Mouse (Mus musculus): ENCODE data around the gene Gatad2a. TPM values are rescaled to one million over a fixed set of nuclear protein-coding genes. Genes with fewer than 3 reads are reported as not detected.
A peak's percentile ranks its signal among the peaks of the same experiment; 100 is the strongest.
"Not testable (repeated sequence)": the region's sequence is repeated elsewhere in the genome, so short reads cannot be mapped to it uniquely, and the experiment has no call there.

The Gatad2a gene
- polyA plus RNA-seq, 1 experiment from 2014 or later = 54.8 TPM

GRCm38 (mm10) chr8:69954642-69955041 is 41.5 kb downstream of the Gatad2a start:
- Histone ChIP-seq H3K27me3 (no peaks in the 10 kb centered on the region), H3K9me3 (replicated peaks) (no peaks in the 10 kb centered on the region), H3K9ac (no peak overlapping the region), H3K4me1 (0 out of 2 replicates have a peak, but pooled peaks cover 2% of the 10 kb centered on the region), H3K36me3 (no peaks in the 10 kb centered on the region), H3K4me2 (replicated peaks) (no peak overlapping the region), H3K27ac (no peak overlapping the region), H3K4me3 (no peak overlapping the region)
- WGBS = 76% methylated on average over 1 of the region's 1 CpGs
- no peak for ATAC-seq (ENCODE audit: low FRiP score)

- Histone ChIP-seq H3K4me2 (replicated peaks) (no peak overlapping the region), H3K27ac (no peak overlapping the region), H3K9ac (no peak overlapping the region), H3K27me3 (no peaks in the 10 kb centered on the region), H3K36me3 (no peaks in the 10 kb centered on the region), H3K4me1 (0 out of 2 replicates have a peak, but pooled peaks cover 2% of the 10 kb centered on the region), H3K4me3 (no peak overlapping the region), H3K9me3 (replicated peaks) (no peaks in the 10 kb centered on the region)
- WGBS = 79% methylated on average over 4 of the region's 4 CpGs
- ATAC-seq (ENCODE audit: low FRiP score) = no peak
Observed at GRCm38 (mm10) chr8:69954213-69954612, 42.0 kb downstream of the Gatad2a start.

- Histone ChIP-seq H3K4me1 (no peaks in the 10 kb centered on the region), H3K27ac (no peak overlapping the region), H3K9me3 (replicated peaks) (no peaks in the 10 kb centered on the region), H3K9ac (no peak overlapping the region), H3K36me3 (peaks cover 7% of the 10 kb centered on the region; the same call in 1 of the 2 replicates), H3K4me2 (replicated peaks) (no peak overlapping the region), H3K4me3 (no peak overlapping the region), H3K27me3 (no peaks in the 10 kb centered on the region)
- no peak for ATAC-seq (ENCODE audit: low FRiP score)
- 95% methylated on average over 2 of the region's 2 CpGs for WGBS
Observed at GRCm38 (mm10) chr8:69950300-69950699, 45.9 kb downstream of the Gatad2a start.

- H3K4me1 ChIP-seq; H3K9me3 ChIP-seq (replicated peaks); H3K4me3 ChIP-seq; H3K9ac ChIP-seq; ATAC-seq (ENCODE audit: low FRiP score); H3K36me3 ChIP-seq; H3K4me2 ChIP-seq (replicated peaks); H3K27ac ChIP-seq; H3K27me3 ChIP-seq: not testable (repeated sequence)
- WGBS = 83% methylated on average over 3 of the region's 3 CpGs
Observed at GRCm38 (mm10) chr8:69942495-69942894, 53.7 kb downstream of the Gatad2a start.

GRCm38 (mm10) chr8:69940386-69940785 is 55.8 kb downstream of the Gatad2a start:
- no peak for ATAC-seq (ENCODE audit: low FRiP score)
- Histone ChIP-seq H3K27me3 (no peaks in the 10 kb centered on the region), H3K27ac (no peak overlapping the region), H3K4me3 (no peak overlapping the region), H3K9ac (no peak overlapping the region), H3K9me3 (replicated peaks) (no peaks in the 10 kb centered on the region), H3K4me1 (peaks cover 21% of the 10 kb centered on the region), H3K36me3 (0 out of 2 replicates have a peak, but pooled peaks cover 6% of the 10 kb centered on the region), H3K4me2 (replicated peaks) (no peak overlapping the region)
- 95% methylated on average over 2 of the region's 2 CpGs for WGBS

GRCm38 (mm10) chr8:69939633-69940032 is 56.6 kb downstream of the Gatad2a start:
- H3K9me3 ChIP-seq (replicated peaks) = no peaks in the 10 kb centered on the region

GRCm38 (mm10) chr8:69938245-69938982 is 57.8 kb downstream of the Gatad2a start:
- Histone ChIP-seq H3K4me3 (no peak overlapping the region), H3K27ac (no peak overlapping the region), H3K9me3 (replicated peaks) (no peaks in the 10 kb centered on the region), H3K4me1 (peaks cover 18% of the 10 kb centered on the region), H3K36me3 (peaks cover 24% of the 10 kb centered on the region), H3K4me2 (replicated peaks) (no peak overlapping the region), H3K27me3 (no peaks in the 10 kb centered on the region), H3K9ac (no peak overlapping the region)
- no peak for ATAC-seq (ENCODE audit: low FRiP score)
- 87% methylated on average over 6 of the region's 6 CpGs for WGBS

More at GRCm38 (mm10) chr8:69939633-69940032, 56.6 kb downstream of the Gatad2a start:
- Histone ChIP-seq H3K9ac (no peak overlapping the region), H3K36me3 (peaks cover 13% of the 10 kb centered on the region), H3K4me2 (replicated peaks) (no peak overlapping the region), H3K4me3 (no peak overlapping the region), H3K27me3 (no peaks in the 10 kb centered on the region), H3K4me1 (peaks cover 21% of the 10 kb centered on the region), H3K27ac (no peak overlapping the region)
- WGBS = 57% methylated on average over 3 of the region's 3 CpGs
- ATAC-seq (ENCODE audit: low FRiP score) = no peak

GRCm38 (mm10) chr8:69937466-69937865 is 58.7 kb downstream of the Gatad2a start:
- Histone ChIP-seq H3K36me3 (peaks cover 28% of the 10 kb centered on the region), H3K4me1 (peaks cover 18% of the 10 kb centered on the region), H3K27ac (no peak overlapping the region), H3K9ac (no peak overlapping the region), H3K4me2 (replicated peaks) (no peak overlapping the region), H3K9me3 (replicated peaks) (no peaks in the 10 kb centered on the region), H3K4me3 (no peak overlapping the region), H3K27me3 (no peaks in the 10 kb centered on the region)
- WGBS = 100% methylated on average over 3 of the region's 3 CpGs
- ATAC-seq (ENCODE audit: low FRiP score) = no peak

GRCm38 (mm10) chr8:69936050-69936794 is 60.0 kb downstream of the Gatad2a start:
- Histone ChIP-seq H3K36me3 (peaks cover 28% of the 10 kb centered on the region), H3K4me1 (peaks cover 18% of the 10 kb centered on the region), H3K4me3 (no peak overlapping the region), H3K27ac (peak overlapping the region; percentile 32), H3K4me2 (replicated peaks) (no peak overlapping the region), H3K9ac (no peak overlapping the region), H3K9me3 (replicated peaks) (no peaks in the 10 kb centered on the region), H3K27me3 (no peaks in the 10 kb centered on the region)
- ATAC-seq (ENCODE audit: low FRiP score) = peak; percentile 68
- 71% methylated on average over 7 of the region's 7 CpGs for WGBS

- no peak overlapping the region for H3K27ac ChIP-seq
- H3K4me3 ChIP-seq = no peak overlapping the region
- H3K9ac ChIP-seq = no peak overlapping the region
- peaks cover 18% of the 10 kb centered on the region for H3K4me1 ChIP-seq
- peaks cover 28% of the 10 kb centered on the region for H3K36me3 ChIP-seq
- no peak overlapping the region for H3K4me2 ChIP-seq (replicated peaks)
- no peaks in the 10 kb centered on the region for H3K27me3 ChIP-seq
- H3K9me3 ChIP-seq (replicated peaks) = no peaks in the 10 kb centered on the region
- no peak for ATAC-seq (ENCODE audit: low FRiP score)
- WGBS = 95% methylated on average over 3 of the region's 3 CpGs
Observed at GRCm38 (mm10) chr8:69935431-69935830, 60.8 kb downstream of the Gatad2a start.

- Histone ChIP-seq H3K4me2 (replicated peaks) (no peak overlapping the region), H3K27ac (no peak overlapping the region), H3K27me3 (no peaks in the 10 kb centered on the region), H3K9ac (no peak overlapping the region), H3K9me3 (replicated peaks) (no peaks in the 10 kb centered on the region), H3K4me3 (no peak overlapping the region), H3K4me1 (peaks cover 18% of the 10 kb centered on the region), H3K36me3 (peaks cover 28% of the 10 kb centered on the region)
- ATAC-seq (ENCODE audit: low FRiP score) = no peak
- WGBS = 93% methylated on average over 5 of the region's 5 CpGs
Observed at GRCm38 (mm10) chr8:69934582-69934981, 61.6 kb downstream of the Gatad2a start.

- WGBS = 78% methylated on average over 2 of the region's 2 CpGs
- H3K4me1 ChIP-seq = peaks cover 18% of the 10 kb centered on the region
- H3K27ac ChIP-seq = no peak overlapping the region
- no peak overlapping the region for H3K9ac ChIP-seq
- no peaks in the 10 kb centered on the region for H3K9me3 ChIP-seq (replicated peaks)
- no peak overlapping the region for H3K4me3 ChIP-seq
- H3K4me2 ChIP-seq (replicated peaks) = no peak overlapping the region
- peaks cover 28% of the 10 kb centered on the region for H3K36me3 ChIP-seq
- no peak for ATAC-seq (ENCODE audit: low FRiP score)
- H3K27me3 ChIP-seq = no peaks in the 10 kb centered on the region
Observed at GRCm38 (mm10) chr8:69933811-69934210, 62.4 kb downstream of the Gatad2a start.

Measured in hindbrain, embryonic 12.5 days (tissue).